Mouse (Mus musculus): ENCODE measurements around the gene Hist1h4h.

Gene Hist1h4h

GRCm38 (mm10) chr13:23576906-23577639 is 46.2 kb downstream of the Hist1h4h start:
- DNase-seq: no peak

- DNase-seq: no peak
Observed at GRCm38 (mm10) chr13:23577835-23578234, 47.0 kb downstream of the Hist1h4h start.

Data from cerebellum, postnatal 10 days (tissue).